Mouse (Mus musculus) kidney, postnatal 0 days (tissue): ENCODE data around the gene Sgms2. TPM values are rescaled to one million over a fixed set of nuclear protein-coding genes. Genes with fewer than 3 reads are reported as not detected.

Experiments
- ATAC-seq: fragments of 200-750 bp; cut with Nextera tagmentation; replicated peaks from 2 replicates; pipeline ENCODE4 v1.8.0; 2017; ENCODE audit warnings: low read depth, moderate number of reproducible peaks, moderate TSS enrichment, moderate library complexity; ENCODE audit not compliant: low FRiP score
- DNase-seq: peaks from one replicate; pipeline ENCODE4 v3.0.0-alpha.2; 2016; ENCODE audit warnings: low spot score
- H3K27ac ChIP-seq: fragments of 300-500 bp; sonication (generic); 2 replicates; pipeline ENCODE4 v1.5.1; 2014; ENCODE audit warnings: mild to moderate bottlenecking
- H3K27me3 ChIP-seq: fragments of 300-500 bp; sonication (generic); 2 replicates; pipeline ENCODE4 v1.6.1; 2014; ENCODE audit warnings: low read length, mixed read lengths; ENCODE audit not compliant: insufficient read depth
- H3K36me3 ChIP-seq: fragments of 300-500 bp; sonication (generic); 2 replicates; pipeline ENCODE4 v1.6.1; 2014; ENCODE audit warnings: low read length, mixed read lengths; ENCODE audit not compliant: insufficient read depth
- H3K4me1 ChIP-seq: fragments of 300-500 bp; sonication (generic); replicated peaks from 2 replicates; pipeline ENCODE4 v1.6.1; 2014; ENCODE audit warnings: antibody characterized with exemption, low read length, mixed read lengths; ENCODE audit not compliant: insufficient read depth
- H3K4me2 ChIP-seq: fragments of 300-500 bp; sonication (generic); 2 replicates; pipeline ENCODE4 v1.6.1; 2014; ENCODE audit warnings: mild to moderate bottlenecking, low read length, moderate library complexity, mixed read lengths
- H3K4me3 ChIP-seq: fragments of 300-500 bp; sonication (generic); replicated peaks from 2 replicates; pipeline ENCODE4 v1.5.1; 2014; ENCODE audit warnings: low read depth, low read length
- H3K9ac ChIP-seq: fragments of 300-500 bp; sonication (generic); 2 replicates; pipeline ENCODE4 v1.6.1; 2014; ENCODE audit warnings: low read depth, low read length
- H3K9me3 ChIP-seq: fragments of 300-500 bp; sonication (generic); replicated peaks from 2 replicates; pipeline ENCODE4 v1.6.1; 2016; ENCODE audit warnings: low read length, inconsistent platforms, mixed read lengths
- CTCF ChIP-seq: IDR thresholded peaks from 2 replicates; pipeline ENCODE4 v1.5.1; 2016; ENCODE audit warnings: antibody characterized with exemption, low read depth, mild to moderate bottlenecking, moderate library complexity
- WGBS: fragments of 180-500 bp; shearing (Covaris S2); extraction: QIAGEN DNeasy Blood & Tissue Kit; methylation state at CpG from one replicate; pipeline ENCODE4 v1.1.7; 2014; 5-methylcytosine and 5-hydroxymethylcytosine counted together
- polyA plus RNA-seq: library from polyadenylated mRNA; unstranded; fragments of >200 nt; fragmentation: Nextera tagmentation; extraction: Ambion mirVana; gene quantifications from 2 replicates; pipeline ENCODE4 v1.2.1, GENCODE M21; 2015

The Sgms2 gene
- polyA plus RNA-seq, 1 experiment from 2014 or later = 25.4 TPM

- Histone ChIP-seq H3K9me3 (no peaks in the 10 kb centered on the region), H3K4me3 (no peak overlapping the region), H3K4me2 (no peak overlapping the region), H3K36me3 (no peaks in the 10 kb centered on the region), H3K4me1 (0 out of 2 replicates have a peak, but pooled peaks cover 7% of the 10 kb centered on the region), H3K27me3 (no peaks in the 10 kb centered on the region), H3K27ac (no peak overlapping the region), H3K9ac (no peak overlapping the region)
- no peak for DNase-seq
- WGBS = 93% methylated on average over 4 of the region's 4 CpGs
- no peak for ATAC-seq
- TF ChIP-seq CTCF = no peak
Measured at GRCm38 (mm10) chr3:131367452-131367851, 123.8 kb downstream of the Sgms2 start.

- no peaks in the 10 kb centered on the region for H3K27me3 ChIP-seq
- no peak overlapping the region for H3K9ac ChIP-seq
- no peak for TF ChIP-seq CTCF
- peak overlapping the region; percentile 13; the same call in 1 of the 2 replicates for H3K4me3 ChIP-seq
- peak overlapping the region; percentile 41 for H3K4me2 ChIP-seq
- DNase-seq (peak; percentile 85), ATAC-seq (peak; percentile 91)
- H3K9me3 ChIP-seq = no peaks in the 10 kb centered on the region
- no peaks in the 10 kb centered on the region for H3K36me3 ChIP-seq
- 0 out of 2 replicates have a peak, but pooled peaks cover 7% of the 10 kb centered on the region for H3K4me1 ChIP-seq
- WGBS = 33% methylated on average over 23 of the region's 23 CpGs
- peak overlapping the region; percentile 83 for H3K27ac ChIP-seq
Measured at GRCm38 (mm10) chr3:131364632-131365446, 126.4 kb downstream of the Sgms2 start.

GRCm38 (mm10) chr3:131364194-131364593, 127.0 kb downstream of the Sgms2 start:
- 42% methylated on average over 8 of the region's 8 CpGs for WGBS
- H3K9me3 ChIP-seq = no peaks in the 10 kb centered on the region
- no peaks in the 10 kb centered on the region for H3K36me3 ChIP-seq
- 0 out of 2 replicates have a peak, but pooled peaks cover 7% of the 10 kb centered on the region for H3K4me1 ChIP-seq
- H3K27me3 ChIP-seq = no peaks in the 10 kb centered on the region
- H3K9ac ChIP-seq = 0 out of 2 replicates have a peak overlapping the region, but pooled peaks have one; percentile 23
- no peak for DNase-seq
- peak overlapping the region; percentile 83 for H3K27ac ChIP-seq
- ATAC-seq = peak; percentile 11; the same call in 1 of the 2 replicates
- TF ChIP-seq CTCF = no peak
- peak overlapping the region; percentile 13; the same call in 1 of the 2 replicates for H3K4me3 ChIP-seq
- H3K4me2 ChIP-seq = peak overlapping the region; percentile 41

- H3K27ac ChIP-seq = peak overlapping the region; percentile 83; the same call in 1 of the 2 replicates
- no peak for ATAC-seq
- WGBS = 82% methylated on average over 14 of the region's 14 CpGs
Measured at GRCm38 (mm10) chr3:131363602-131364001, 127.6 kb downstream of the Sgms2 start.

GRCm38 (mm10) chr3:131361960-131362359, 129.3 kb downstream of the Sgms2 start:
- DNase-seq (no peak), ATAC-seq (no peak)
- no peaks in the 10 kb centered on the region for H3K27me3 ChIP-seq
- TF ChIP-seq CTCF = no peak
- 0 out of 2 replicates have a peak, but pooled peaks cover 7% of the 10 kb centered on the region for H3K4me1 ChIP-seq
- H3K9ac ChIP-seq = no peak overlapping the region
- 50% methylated on average over 4 of the region's 4 CpGs for WGBS
- no peak overlapping the region for H3K4me2 ChIP-seq
- H3K27ac ChIP-seq = no peak overlapping the region
- no peaks in the 10 kb centered on the region for H3K9me3 ChIP-seq
- no peaks in the 10 kb centered on the region for H3K36me3 ChIP-seq
- no peak overlapping the region for H3K4me3 ChIP-seq

More at GRCm38 (mm10) chr3:131363602-131364001, 127.6 kb downstream of the Sgms2 start:
- no peak overlapping the region for H3K9ac ChIP-seq
- no peaks in the 10 kb centered on the region for H3K36me3 ChIP-seq
- DNase-seq = no peak
- no peak overlapping the region for H3K4me3 ChIP-seq
- H3K9me3 ChIP-seq = no peaks in the 10 kb centered on the region
- H3K4me2 ChIP-seq = no peak overlapping the region
- H3K4me1 ChIP-seq = 0 out of 2 replicates have a peak, but pooled peaks cover 7% of the 10 kb centered on the region
- no peak for TF ChIP-seq CTCF
- no peaks in the 10 kb centered on the region for H3K27me3 ChIP-seq

GRCm38 (mm10) chr3:131359011-131359410, 132.2 kb downstream of the Sgms2 start:
- H3K27me3 ChIP-seq = no peaks in the 10 kb centered on the region

More at GRCm38 (mm10) chr3:131359011-131359410, 132.2 kb downstream of the Sgms2 start:
- H3K9me3 ChIP-seq = no peaks in the 10 kb centered on the region
- H3K36me3 ChIP-seq = no peaks in the 10 kb centered on the region
- H3K4me3 ChIP-seq = no peak overlapping the region
- no peak for DNase-seq
- 77% methylated on average over 5 of the region's 5 CpGs for WGBS
- H3K4me2 ChIP-seq = no peak overlapping the region
- 0 out of 2 replicates have a peak, but pooled peaks cover 5% of the 10 kb centered on the region for H3K4me1 ChIP-seq
- H3K27ac ChIP-seq = no peak overlapping the region
- TF ChIP-seq CTCF = no peak
- ATAC-seq = no peak
- H3K9ac ChIP-seq = no peak overlapping the region
